Mouse (Mus musculus) fat pad, adult 2 months (tissue): ENCODE results near the gene Adgrg3.
A peak's percentile ranks its signal among the peaks of the same experiment; 100 is the strongest.
"Not testable (repeated sequence)": the region's sequence is repeated elsewhere in the genome, so short reads cannot be mapped to it uniquely, and the experiment has no call there.

Source experiments
- DNase-seq: peaks from one replicate; pipeline ENCODE4 v3.0.0-alpha.2; 2011; ENCODE audit warnings: low read depth, low spot score; ENCODE audit errors: extremely low read depth

The Adgrg3 gene

GRCm38 (mm10) chr8:95023201-95023600 is 5.7 kb downstream of the Adgrg3 start:
- DNase-seq = no peak

DNA sequence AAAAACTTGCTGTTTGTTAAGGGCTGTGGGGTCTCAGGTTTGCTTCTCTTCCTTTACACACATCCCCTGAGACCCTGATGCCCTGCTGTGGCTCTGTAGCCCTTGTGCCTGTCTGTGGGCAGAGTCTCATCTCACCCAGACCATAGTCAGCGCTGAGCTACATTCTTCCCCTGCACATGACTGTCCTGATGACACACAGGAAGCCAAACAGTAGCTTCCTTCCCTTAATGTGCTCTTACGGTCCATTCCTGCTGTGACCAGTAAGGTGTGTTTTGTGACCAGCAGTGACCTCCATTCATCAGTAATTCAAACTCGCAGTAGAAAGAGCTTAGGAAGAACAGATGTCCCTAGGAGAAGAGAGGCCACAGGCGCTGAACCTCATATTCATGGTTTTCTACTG is 6.9 kb downstream of the Adgrg3 start:
- no peak for DNase-seq

- no peak for DNase-seq
Observed at GRCm38 (mm10) chr8:95025421-95025820, 7.9 kb downstream of the Adgrg3 start.

GRCm38 (mm10) chr8:95028391-95028790 is 10.9 kb downstream of the Adgrg3 start:
- DNase-seq = not testable (repeated sequence)

GRCm38 (mm10) chr8:95037106-95037925 is 19.8 kb downstream of the Adgrg3 start:
- no peak for DNase-seq

DNA sequence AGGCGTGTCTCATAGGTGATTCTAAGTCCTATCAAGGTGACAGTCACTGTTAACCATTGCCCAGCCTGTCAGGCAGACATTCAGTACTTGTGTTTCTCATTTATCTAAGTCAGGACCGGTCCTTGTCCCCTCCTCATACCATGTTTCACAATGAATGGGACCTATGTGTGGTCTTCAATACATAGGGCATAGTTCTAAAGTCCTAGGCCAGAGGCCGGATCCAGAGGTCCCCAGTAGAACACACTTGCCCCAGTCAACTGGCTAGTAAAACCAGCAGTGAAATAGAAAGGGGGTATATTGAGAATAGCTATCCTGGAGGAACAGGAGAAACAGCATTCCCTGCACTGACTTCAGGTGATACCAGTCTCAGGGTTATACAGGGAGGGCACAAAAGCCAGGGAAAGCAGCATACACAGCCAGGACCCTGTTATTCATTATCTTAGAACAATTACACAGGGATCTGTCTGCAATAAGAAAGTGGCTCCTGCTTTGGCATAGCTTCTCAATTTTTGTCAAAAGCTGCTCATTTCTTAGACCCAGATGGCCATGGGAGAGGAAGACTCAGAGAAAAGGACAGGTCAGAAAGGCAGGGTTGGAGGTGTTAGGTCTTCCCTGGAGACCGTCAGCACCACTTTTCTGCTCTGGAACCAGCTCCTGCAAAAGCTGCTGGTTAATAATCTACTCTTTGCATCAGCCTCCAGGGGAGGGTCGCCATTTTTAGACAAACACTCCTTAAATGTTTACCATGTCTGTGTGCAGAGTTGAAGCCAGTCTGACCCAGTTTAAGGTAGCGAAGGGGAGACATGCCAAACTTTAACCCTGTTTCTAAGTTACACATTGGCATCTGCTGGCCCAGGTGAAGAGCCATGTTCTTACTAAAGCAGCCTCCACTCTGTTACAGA is 24.6 kb downstream of the Adgrg3 start:
- DNase-seq = no peak

DNA sequence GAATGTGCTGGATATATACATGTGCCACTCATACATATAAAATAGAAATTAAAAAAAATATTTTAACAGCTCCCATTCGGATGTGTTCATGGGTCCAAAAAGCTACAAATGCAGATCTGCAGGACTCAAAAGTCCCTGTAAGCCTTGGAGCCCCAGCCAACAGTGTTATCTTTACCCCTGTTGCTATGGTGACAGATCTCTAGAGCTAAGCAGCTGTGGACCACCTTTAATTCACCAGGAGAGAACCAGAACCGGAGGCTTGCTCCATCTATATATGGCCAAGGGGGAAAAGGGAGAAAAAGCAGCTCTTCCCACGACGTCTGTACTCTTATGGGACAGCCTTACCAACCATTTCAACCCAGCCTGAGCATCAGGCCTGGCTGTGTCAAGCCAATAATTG is 27.3 kb downstream of the Adgrg3 start:
- no peak for DNase-seq

DNA sequence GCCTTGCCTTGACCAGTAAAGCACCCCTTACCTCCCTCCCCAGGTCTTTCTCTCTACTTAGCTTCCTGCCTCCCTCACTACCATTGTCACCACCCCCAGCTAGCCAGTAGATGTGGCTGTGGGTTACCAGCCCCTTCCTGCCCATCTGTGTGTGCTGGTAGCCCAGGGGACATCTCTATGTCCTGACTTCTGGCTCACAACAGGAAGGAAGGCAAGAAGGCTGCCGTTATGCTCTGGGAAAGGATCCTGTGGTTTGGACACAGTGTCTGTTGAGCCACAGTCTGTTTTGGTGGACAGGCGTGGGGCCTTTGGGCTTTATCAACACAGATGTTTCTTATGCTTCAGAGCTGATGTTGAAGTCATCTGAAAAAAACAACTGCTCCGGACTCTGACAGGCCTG is 29.5 kb downstream of the Adgrg3 start:
- DNase-seq = no peak

GRCm38 (mm10) chr8:95047884-95048680 is 30.6 kb downstream of the Adgrg3 start:
- no peak for DNase-seq

DNA sequence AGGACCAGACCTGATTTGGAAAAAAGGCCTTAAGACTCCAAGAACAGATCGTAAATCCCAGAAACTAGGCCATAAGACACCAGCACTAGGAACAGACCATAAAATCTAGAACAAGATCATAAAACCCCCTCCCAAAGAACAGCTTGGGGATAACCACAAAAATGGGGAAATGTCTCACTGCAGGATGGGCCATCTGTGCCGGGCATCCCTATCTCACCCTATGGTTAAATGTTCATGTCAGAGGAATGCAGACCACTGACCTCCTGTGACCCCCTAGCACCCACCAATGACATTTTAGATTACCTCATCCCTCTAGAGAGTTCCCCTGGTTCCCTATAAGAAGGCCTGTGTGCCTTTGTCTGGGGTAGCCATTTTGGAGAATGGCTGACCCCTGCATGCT is 32.1 kb downstream of the Adgrg3 start:
- DNase-seq = no peak

DNA sequence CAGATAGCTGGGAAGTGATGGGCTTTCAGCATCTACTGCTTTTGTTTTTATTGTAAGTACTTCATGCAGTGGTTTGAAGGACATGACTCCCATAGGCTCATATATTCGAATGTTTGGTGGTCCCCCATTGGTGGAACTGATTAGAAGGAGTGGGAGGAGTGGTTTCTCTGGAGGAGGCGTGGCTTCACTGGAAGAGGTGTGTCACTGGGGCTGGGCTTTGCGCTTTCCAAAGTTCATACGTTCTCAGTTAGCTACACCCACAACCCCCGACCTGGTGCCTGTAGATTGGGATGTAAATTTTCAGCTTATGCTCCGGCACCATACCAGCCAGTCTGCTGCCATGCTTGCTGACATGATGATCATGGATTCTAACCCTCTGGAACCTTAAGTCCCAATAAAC is 36.9 kb downstream of the Adgrg3 start:
- no peak for DNase-seq

GRCm38 (mm10) chr8:95054927-95055510 is 37.5 kb downstream of the Adgrg3 start, which contains the start of gene Drc7:
Drc7 (plus strand) TSS chr8:95055103.
- no peak for DNase-seq

- no peak for DNase-seq
Observed at GRCm38 (mm10) chr8:95056414-95056813, 38.9 kb downstream of the Adgrg3 start.

- no peak for DNase-seq
Observed at GRCm38 (mm10) chr8:95058661-95059060, 41.2 kb downstream of the Adgrg3 start.

DNA sequence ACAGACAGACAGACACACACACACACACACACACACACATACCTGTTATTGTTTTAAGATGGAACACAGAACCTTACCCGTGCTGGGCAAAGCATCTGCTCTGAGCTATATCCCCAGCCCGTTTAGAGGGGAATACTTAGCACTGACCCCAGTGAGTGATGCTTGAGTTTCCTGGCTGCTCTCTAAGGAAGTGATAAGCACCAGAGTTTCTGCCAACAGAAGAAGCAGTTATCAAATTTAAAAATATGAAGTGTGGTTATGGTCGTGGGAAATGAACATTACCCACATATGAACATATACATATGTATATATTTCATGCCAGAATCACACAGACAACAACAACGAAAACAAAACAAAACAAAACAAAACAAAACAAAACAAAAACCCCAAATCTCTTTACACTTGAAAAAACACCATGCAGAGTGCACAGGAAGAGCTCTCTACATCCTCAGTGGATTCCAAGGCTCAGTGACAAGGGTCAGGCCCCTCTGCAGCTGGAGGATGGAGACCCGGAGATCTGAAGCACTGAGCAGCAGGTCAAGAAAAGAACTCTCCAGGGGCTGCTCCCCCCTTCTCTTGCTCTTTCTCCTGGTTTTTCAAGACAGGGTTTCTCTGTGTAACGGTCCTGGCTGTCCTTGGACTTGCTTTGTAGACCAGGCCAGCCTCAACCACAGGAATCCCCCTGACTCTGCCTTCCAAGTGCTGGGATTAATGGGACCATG is 42.5 kb downstream of the Adgrg3 start:
- DNase-seq = no peak

DNA sequence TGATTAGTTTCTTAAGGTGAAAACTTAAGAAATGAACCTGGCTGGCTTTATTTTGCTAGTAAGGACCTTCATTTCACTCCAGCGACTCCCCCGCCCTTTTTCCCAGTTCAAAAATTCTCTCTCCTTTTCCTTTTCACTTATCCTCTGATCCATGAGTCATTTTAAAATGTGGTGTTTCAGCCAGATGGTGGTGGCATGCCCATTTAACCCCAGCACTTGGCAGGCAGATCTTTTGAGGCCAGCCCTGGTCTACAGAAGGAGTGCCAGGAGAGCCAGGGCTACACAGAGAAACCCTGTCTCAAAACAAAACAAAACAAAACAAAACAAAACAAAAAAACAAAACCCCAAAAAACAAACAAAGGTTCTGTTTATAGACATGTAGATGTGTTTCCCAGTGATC is 47.0 kb downstream of the Adgrg3 start:
- no peak for DNase-seq

DNA sequence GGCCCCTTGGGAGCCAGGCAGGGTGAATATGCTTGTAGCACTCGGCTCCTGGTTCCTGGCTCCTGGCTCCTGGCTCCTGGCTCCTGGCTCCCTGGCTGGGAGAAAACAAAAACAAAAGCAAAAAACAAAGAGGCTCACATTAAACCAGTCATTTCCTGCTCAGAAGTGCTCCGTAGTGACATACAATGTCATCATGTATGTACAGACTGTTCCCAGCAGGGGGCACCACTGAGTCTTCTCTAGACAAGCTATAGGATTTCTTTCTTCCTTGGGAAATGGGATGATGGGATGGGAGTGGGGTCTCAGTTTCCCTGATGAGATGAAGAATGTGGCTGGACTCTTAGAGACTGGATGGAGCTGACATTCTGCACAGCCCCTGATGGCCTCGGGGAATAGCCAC is 50.1 kb downstream of the Adgrg3 start:
- no peak for DNase-seq

DNA sequence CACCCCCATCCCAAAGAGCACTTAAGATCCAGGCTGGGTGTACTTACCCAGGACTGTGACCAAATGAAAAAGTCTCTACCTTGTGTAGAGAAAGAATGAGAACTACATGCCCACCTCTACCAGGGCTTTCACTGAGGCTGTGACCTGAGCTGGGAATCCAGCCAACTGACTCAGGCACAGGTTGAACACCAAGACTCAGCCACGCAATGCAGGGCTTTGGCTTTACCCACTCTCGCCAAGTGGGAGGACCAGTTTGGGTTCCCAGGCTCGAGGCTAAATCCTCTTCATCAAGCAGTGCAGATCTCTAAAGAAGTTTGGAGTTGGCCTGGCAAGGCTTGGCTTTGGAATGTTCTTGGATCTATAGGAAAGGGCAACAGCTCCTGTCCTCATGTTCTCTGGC is 58.0 kb downstream of the Adgrg3 start:
- peak; percentile 65 for DNase-seq

GRCm38 (mm10) chr8:95076151-95076550 is 58.7 kb downstream of the Adgrg3 start:
- no peak for DNase-seq

DNA sequence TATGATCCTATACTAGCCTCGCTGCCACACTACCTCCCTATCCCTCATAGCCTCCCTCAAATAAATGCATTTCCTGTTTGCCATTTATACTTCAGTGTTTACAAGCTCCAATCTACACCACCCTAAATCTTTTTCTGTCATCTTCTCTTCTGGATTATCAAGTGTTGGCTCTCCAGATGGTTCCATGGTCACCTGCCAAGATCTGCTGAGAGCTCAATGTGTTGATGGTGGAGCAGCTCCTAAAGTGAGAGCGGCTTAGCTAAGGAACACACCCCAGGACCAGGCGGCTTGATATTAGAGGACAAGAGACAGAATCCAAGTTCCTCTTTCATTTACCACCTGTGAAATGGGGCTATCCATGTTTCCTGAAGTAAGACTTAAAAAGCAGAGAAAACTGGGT is 60.6 kb downstream of the Adgrg3 start:
- no peak for DNase-seq
